Mouse (Mus musculus) T-helper 17 cell (primary cell): ENCODE data around the gene Baz1a.

Source experiments
- in situ Hi-C, 2 experiments: fragments of 300-600 bp; cut with MboI, MseI; formaldehyde crosslinking; loops; 1 replicate in 1 of 2; 2 replicates in 1 of 2; pipeline ENCODE4 v1.15.1; 2025; ENCODE audit warnings: high pct_unique_total_duplicates in 2 of 2

Baz1a gene

DNA sequence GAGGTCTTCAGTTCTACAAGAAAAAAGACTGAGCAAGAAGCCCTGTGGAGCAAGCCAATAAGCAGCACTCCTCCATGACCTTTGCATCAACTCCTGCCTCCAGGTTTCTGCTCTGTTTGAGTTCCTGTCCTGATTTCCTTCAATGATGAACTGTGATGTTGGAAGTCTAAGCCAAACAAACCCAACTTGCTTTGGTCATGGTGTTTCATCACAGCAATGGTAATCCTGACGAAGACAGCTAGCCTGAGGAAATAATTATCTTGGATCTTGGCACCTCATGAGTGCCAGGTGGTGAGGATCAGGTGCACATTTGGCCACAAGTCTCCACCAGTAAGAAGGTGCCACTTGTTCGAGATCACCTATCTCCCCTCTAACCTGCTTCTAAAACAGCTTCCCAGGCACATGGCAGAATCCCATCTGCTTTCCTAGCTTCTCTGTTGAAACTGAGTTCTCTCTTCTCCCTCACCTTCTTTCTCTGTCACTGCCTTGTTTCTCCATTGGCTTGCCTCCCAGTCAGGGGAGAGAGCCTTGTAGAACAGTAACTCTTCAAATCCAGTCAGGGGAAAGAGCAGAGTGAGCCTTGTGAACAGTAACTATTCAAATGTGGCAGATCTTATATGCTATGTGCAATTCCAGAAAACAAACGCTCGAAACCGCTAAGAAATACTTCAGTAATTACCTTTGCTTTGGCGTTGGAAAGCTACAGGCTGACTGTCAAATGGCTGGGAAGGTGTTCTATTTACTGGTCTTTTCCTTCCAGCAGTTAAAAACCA, at the start of gene Baz1a:
Baz1a (minus strand) TSS at position 723 of the 773 bp plus-strand sequence.
- in situ Hi-C loops = no loop called here

GRCm38 (mm10) chr12:55062141-55062540, 48.0 kb upstream of the Baz1a start:
- in situ Hi-C loops = no loop called here

- in situ Hi-C loops = no loop called here
Observed at GRCm38 (mm10) chr12:55061006-55061405, 46.9 kb upstream of the Baz1a start.

- in situ Hi-C loops = no loop called here
Observed at GRCm38 (mm10) chr12:55060212-55060898, 46.2 kb upstream of the Baz1a start.

DNA sequence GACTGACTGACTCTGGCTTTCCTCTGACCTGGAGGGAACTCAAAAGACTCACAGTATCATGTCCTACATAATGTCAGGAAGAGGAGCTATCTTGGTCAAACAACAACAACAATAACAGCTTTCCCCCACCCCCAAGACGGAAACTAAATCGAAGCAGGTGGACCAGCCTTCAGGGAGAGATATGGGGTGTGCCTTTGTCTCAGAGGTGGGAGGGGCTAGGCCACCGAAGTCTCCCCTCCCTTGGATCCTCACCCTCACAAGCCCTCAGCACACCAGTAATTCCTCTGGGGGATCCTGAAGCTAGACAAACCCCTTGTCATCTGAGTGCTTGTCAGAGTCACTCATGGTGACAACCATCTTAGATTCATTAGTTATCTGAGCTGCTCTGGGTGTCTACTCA, 45.7 kb upstream of the Baz1a start:
- in situ Hi-C loops = no loop called here

DNA sequence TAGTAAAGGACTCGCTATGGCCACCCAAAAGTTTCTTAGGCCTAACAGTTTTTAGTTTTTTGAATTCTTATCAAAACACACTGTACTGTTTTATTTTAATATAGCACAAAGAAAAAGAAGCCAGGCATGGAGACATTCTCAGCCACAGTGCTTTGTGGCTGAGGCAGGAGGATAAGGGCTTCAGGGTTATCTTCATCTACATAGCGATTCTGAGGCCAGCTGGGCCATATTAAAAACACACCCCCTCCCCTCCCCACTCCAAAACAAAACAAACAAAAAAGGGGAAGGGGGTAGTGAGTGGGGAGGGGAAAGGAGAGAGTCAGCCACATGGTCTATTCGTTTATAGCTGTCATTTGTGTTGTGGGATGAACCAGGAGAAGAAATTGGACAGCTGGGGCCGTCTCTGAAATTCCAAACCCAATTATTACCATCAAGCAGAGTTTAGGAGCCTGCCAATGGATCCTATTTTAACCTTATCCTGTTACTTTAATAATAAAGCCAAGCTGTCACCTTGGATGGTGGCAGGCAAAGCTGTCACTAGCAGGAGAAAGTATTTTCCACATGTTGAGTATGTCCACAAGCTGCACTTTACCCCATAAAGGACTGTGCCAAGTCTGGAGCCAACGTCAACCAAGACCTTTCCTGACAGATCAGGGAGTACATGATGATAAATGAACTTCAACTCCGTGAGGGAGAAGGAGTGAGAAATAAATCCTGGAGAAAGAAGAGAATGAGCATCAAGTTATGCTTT, 44.9 kb upstream of the Baz1a start:
- in situ Hi-C loops = no loop called here

- in situ Hi-C loops = no loop called here
Observed at GRCm38 (mm10) chr12:55056703-55057102, 42.6 kb upstream of the Baz1a start.

- in situ Hi-C loops = no loop called here
Observed at GRCm38 (mm10) chr12:55054551-55055241, 40.5 kb upstream of the Baz1a start.

- in situ Hi-C loops = no loop called here
Observed at GRCm38 (mm10) chr12:55053267-55053666, 39.1 kb upstream of the Baz1a start.

DNA sequence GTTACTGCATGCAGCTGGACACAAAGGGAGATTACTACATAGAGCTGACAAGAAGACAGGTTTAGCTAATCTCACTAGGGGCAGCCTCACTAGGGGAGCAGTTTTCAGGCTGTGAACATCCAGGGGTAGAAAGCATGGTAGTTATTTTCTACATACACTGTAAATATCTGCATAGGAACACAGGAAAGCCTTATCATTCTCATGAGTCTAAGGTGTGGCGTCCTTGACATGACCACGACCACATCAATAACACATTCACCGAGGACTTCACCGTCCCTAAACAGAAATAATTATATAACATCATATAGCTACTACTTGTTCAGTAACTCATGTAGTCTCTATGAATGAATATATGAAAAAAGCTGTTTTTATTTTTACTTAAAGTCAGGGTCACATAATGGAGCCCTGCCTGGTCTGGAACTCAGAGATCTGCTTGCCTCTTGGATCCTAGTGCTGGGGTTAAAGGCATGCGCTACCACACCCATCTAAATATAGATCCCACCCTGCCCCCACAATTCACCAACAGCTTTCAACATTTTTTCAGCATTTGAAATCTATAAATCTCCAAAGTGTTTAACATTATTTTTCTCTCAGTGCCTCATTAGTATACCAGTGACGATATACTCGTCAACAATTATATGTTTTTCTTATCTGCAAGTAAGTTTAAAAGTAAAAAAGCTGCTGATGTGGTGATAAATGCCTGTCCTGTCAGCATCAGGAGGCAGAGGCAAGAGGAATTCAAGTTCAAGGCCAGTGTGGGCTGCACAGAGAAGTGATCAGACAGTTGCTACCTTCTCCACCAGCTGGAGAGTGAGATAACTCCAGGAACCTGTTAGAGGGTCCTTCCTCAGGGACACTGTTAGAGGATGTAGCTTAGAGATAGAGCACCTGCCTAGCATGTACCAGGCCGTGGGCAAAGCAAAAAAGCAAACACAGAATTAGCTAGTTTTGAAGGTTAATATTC, 37.3 kb upstream of the Baz1a start:
- in situ Hi-C loops = no loop called here

- in situ Hi-C loops = no loop called here
Observed at GRCm38 (mm10) chr12:55049731-55050353, 35.7 kb upstream of the Baz1a start.

DNA sequence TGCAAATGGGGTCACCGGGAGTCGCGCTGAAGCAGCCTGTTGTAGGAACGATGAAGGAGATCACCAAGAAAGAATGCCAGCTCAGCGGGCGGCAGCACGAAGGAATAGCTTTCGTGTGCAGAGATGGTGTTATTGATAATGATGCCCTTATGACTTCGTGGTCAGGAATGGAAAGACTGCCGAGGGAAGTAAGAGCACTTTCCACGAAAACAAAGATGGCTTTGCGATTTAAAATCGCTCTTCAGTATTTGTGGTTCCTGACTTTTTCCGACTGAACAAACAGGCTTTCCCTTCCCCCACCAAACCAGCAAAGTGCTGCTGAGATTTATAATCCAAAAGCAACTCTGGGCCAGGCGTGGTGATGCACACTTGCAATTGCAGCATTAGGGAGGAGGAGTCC, 26.9 kb upstream of the Baz1a start:
- in situ Hi-C loops = no loop called here

- in situ Hi-C loops = no loop called here
Observed at GRCm38 (mm10) chr12:55027088-55027487, 12.9 kb upstream of the Baz1a start.

- in situ Hi-C loops = no loop called here
Observed at GRCm38 (mm10) chr12:55023284-55023683, 9.1 kb upstream of the Baz1a start.

GRCm38 (mm10) chr12:55019421-55019877, 5.3 kb upstream of the Baz1a start:
- in situ Hi-C loops = no loop called here

DNA sequence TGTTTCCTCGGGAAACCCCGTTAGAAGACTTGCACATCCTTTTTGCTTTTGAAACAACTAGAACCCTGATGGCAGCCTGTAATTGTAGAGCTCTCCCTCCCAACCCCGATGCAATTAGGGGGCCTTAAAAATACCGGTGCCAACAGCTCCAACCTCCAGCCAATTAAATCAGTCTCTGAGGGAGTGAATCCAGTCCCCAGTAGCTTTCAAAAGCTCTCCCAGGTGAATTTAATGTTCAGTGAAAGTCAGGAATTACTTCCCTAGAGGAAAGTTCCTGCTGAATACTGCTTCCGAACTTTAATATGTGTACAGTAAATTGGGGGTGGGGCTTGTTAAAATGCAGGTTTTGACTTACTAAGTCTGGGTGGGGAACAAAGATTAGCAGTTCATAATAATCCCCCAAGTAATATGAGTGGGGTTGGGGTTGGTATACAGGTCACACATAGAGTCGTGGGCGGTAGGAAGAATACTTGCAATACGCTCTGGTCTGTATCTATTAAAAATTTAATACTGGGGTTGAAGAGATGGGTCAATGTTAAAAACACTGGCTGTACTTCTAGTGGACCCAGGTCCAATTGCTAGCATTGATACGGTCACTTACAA, 3.1 kb upstream of the Baz1a start:
- in situ Hi-C loops = no loop called here

- in situ Hi-C loops = no loop called here
Observed at GRCm38 (mm10) chr12:55016339-55017118, 2.4 kb upstream of the Baz1a start.

DNA sequence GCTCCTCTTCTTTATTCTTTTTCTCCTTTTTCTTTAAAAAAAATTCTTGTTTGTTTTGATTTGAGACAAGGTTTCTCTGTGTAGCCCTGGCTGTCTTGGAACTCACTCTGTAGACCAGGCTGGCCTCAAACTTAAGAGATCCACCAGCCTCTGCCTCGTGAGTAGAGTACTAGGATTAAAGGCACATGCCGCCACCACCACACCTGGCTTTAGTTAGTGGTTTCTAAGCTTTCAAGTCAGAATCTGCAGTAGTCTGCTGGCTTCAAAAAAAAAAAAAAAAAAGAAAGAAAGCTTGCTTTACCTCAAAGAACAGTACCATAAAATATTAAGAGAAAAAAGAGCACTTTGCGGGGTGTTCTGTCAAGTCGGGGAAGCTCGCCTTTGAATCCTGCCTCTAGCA, 1.3 kb upstream of the Baz1a start:
- in situ Hi-C loops = no loop called here

DNA sequence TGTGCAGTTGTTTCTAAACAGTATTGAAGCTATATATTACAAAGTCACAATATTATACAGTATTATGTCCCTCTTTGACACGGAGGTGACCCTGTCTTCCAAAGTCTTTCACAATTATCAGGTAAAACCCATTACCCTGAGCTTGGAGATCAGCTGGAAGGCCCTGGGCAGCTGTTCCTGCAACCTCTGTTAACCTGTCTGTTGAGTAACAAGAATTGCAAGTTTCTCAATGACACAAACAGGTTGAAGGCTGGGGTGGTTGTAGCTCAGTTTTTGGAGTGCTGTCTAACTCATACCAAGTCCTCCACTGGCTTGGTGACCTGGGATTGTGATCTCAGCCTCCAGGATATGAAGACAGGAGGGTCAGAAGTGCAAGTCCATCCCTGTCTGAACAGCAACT, 1.1 kb downstream of the Baz1a start:
- in situ Hi-C loops = no loop called here
